Mouse (Mus musculus): ENCODE data around the gene Dhtkd1. TPM values are rescaled to one million over a fixed set of nuclear protein-coding genes. Genes with fewer than 3 reads are reported as not detected.
"Not testable (repeated sequence)": the region's sequence is repeated elsewhere in the genome, so short reads cannot be mapped to it uniquely, and the experiment has no call there.

Gene Dhtkd1
- 5.3 TPM in 2 replicates for polyA plus RNA-seq (2015; fragmentation: Nextera tagmentation; extraction: Ambion mirVana)

DNA sequence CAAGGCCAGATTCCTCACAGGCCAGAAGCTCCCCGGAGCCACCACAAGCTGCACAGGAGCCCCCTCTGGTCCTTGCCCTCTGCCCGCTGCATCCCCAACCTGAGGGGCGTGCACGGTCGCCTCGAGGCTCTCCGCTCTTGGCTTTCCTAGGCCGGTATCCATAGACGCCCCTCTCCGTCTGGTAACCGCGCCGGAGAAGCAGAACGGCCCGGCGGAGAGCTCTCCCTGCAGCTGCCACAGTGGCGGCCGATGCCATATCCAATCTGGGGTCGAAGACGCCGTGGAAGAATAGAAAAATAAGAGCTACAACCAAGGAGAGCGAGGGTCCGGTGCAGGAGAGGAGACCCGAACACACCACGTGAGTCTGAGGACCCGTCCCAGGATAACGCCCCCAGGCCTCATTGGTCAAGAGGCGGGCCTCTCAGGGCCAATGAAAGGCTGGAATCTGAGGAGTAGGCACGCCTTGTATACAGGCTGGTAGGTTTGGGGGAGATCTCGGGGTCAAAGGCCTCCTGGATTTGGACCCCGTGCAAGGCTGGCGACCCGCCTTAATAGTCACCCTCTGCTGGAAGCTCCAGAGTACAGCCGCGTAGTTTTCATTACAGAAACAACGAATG lies at the start of gene Dhtkd1:
Dhtkd1 (minus strand) TSS at position 377 of the 617 bp plus-strand sequence.
- Histone ChIP-seq H3K9ac (replicated peaks) (peak within 1 kb of the TSS; percentile 82), H3K27ac (ENCODE audit: low read depth) (peak within 1 kb of the TSS; percentile 94), H3K36me3 (replicated peaks; ENCODE audit: insufficient read depth, low read length) (no peaks in the 10 kb centered on the region), H3K9me3 (ENCODE audit: low read length) (no peaks in the 10 kb centered on the region), H3K4me1 (ENCODE audit: insufficient read depth) (peaks cover 7% of the 10 kb centered on the region), H3K4me3 (ENCODE audit: low read depth, low read length) (peak within 1 kb of the TSS; percentile 69), H3K27me3 (ENCODE audit: insufficient read depth, low read length) (no peaks in the 10 kb centered on the region), H3K4me2 (ENCODE audit: low read depth, low read length) (peak within 1 kb of the TSS; percentile 83)
- peak; percentile 77 for DNase-seq
- WGBS (ENCODE audit: insufficient replicate concordance): 1% methylated on average over 36 of the region's 36 CpGs
- peak; percentile 96 for ATAC-seq
- TF ChIP-seq CTCF (IDR thresholded peaks at IDR 0.05; ENCODE audit: low read depth): peak; percentile 38; the same call in 1 of the 2 replicates
- peak; percentile 77 for TF ChIP-seq EP300 (IDR thresholded peaks at IDR 0.05; ENCODE audit: low read depth)

GRCm38 (mm10) chr2:5977532-5977931 lies 34.9 kb upstream of the Dhtkd1 start:
- H3K4me2 ChIP-seq (ENCODE audit: low read depth, low read length): no peak overlapping the region

GRCm38 (mm10) chr2:5970629-5971028 lies 28.0 kb upstream of the Dhtkd1 start:
- H3K9me3 ChIP-seq (ENCODE audit: low read length); H3K36me3 ChIP-seq (replicated peaks; ENCODE audit: insufficient read depth, low read length); H3K4me2 ChIP-seq (ENCODE audit: low read depth, low read length); H3K9ac ChIP-seq (replicated peaks); ATAC-seq; DNase-seq; H3K27me3 ChIP-seq (ENCODE audit: insufficient read depth, low read length); H3K27ac ChIP-seq (ENCODE audit: low read depth); H3K4me1 ChIP-seq (ENCODE audit: insufficient read depth); H3K4me3 ChIP-seq (ENCODE audit: low read depth, low read length): not testable (repeated sequence)
- 95% methylated on average over 3 of the region's 3 CpGs for WGBS (ENCODE audit: insufficient replicate concordance)
- TF ChIP-seq CTCF (IDR thresholded peaks at IDR 0.05; ENCODE audit: low read depth): 0 out of 2 replicates have a peak, but pooled peaks have one; percentile 14

More at GRCm38 (mm10) chr2:5977532-5977931, 34.9 kb upstream of the Dhtkd1 start:
- no peaks in the 10 kb centered on the region for H3K4me1 ChIP-seq (ENCODE audit: insufficient read depth)
- H3K36me3 ChIP-seq (replicated peaks; ENCODE audit: insufficient read depth, low read length): peaks cover 35% of the 10 kb centered on the region
- no peaks in the 10 kb centered on the region for H3K27me3 ChIP-seq (ENCODE audit: insufficient read depth, low read length)
- no peak overlapping the region for H3K9ac ChIP-seq (replicated peaks)
- H3K9me3 ChIP-seq (ENCODE audit: low read length): no peaks in the 10 kb centered on the region
- no peak overlapping the region for H3K27ac ChIP-seq (ENCODE audit: low read depth)
- ATAC-seq (no peak), DNase-seq (no peak)
- WGBS (ENCODE audit: insufficient replicate concordance): 78% methylated on average over 4 of the region's 4 CpGs
- TF ChIP-seq CTCF (IDR thresholded peaks at IDR 0.05; ENCODE audit: low read depth) (no peak), EP300 (IDR thresholded peaks at IDR 0.05; ENCODE audit: low read depth) (no peak)
- H3K4me3 ChIP-seq (ENCODE audit: low read depth, low read length): no peak overlapping the region

GRCm38 (mm10) chr2:5965972-5966371 lies 23.4 kb upstream of the Dhtkd1 start:
- Histone ChIP-seq H3K9ac (replicated peaks) (no peak overlapping the region), H3K36me3 (replicated peaks; ENCODE audit: insufficient read depth, low read length) (peaks cover 14% of the 10 kb centered on the region), H3K4me2 (ENCODE audit: low read depth, low read length) (no peak overlapping the region), H3K27me3 (ENCODE audit: insufficient read depth, low read length) (no peaks in the 10 kb centered on the region), H3K4me1 (ENCODE audit: insufficient read depth) (no peaks in the 10 kb centered on the region), H3K9me3 (ENCODE audit: low read length) (no peaks in the 10 kb centered on the region), H3K4me3 (ENCODE audit: low read depth, low read length) (no peak overlapping the region), H3K27ac (ENCODE audit: low read depth) (no peak overlapping the region)
- ATAC-seq: no peak
- 76% methylated on average over 3 of the region's 3 CpGs for WGBS (ENCODE audit: insufficient replicate concordance)
- no peak for TF ChIP-seq EP300 (IDR thresholded peaks at IDR 0.05; ENCODE audit: low read depth)
- TF ChIP-seq CTCF (IDR thresholded peaks at IDR 0.05; ENCODE audit: low read depth): no peak
- no peak for DNase-seq

GRCm38 (mm10) chr2:5963729-5964128 lies 21.1 kb upstream of the Dhtkd1 start:
- not testable (repeated sequence) for DNase-seq; H3K27ac ChIP-seq (ENCODE audit: low read depth); H3K4me2 ChIP-seq (ENCODE audit: low read depth, low read length); H3K4me3 ChIP-seq (ENCODE audit: low read depth, low read length); H3K9me3 ChIP-seq (ENCODE audit: low read length); H3K9ac ChIP-seq (replicated peaks); H3K4me1 ChIP-seq (ENCODE audit: insufficient read depth); ATAC-seq; H3K27me3 ChIP-seq (ENCODE audit: insufficient read depth, low read length)
- peaks cover 28% of the 10 kb centered on the region for H3K36me3 ChIP-seq (replicated peaks; ENCODE audit: insufficient read depth, low read length)
- peak; percentile 17; the same call in 1 of the 2 replicates for TF ChIP-seq CTCF (IDR thresholded peaks at IDR 0.05; ENCODE audit: low read depth)
- WGBS (ENCODE audit: insufficient replicate concordance): 85% methylated on average over 4 of the region's 4 CpGs

GRCm38 (mm10) chr2:5962265-5962664 lies 19.7 kb upstream of the Dhtkd1 start:
- H3K4me1 ChIP-seq (ENCODE audit: insufficient read depth): no peaks in the 10 kb centered on the region
- TF ChIP-seq EP300 (IDR thresholded peaks at IDR 0.05; ENCODE audit: low read depth) (no peak), CTCF (IDR thresholded peaks at IDR 0.05; ENCODE audit: low read depth) (no peak)
- no peak overlapping the region for H3K4me3 ChIP-seq (ENCODE audit: low read depth, low read length)
- no peak for DNase-seq
- no peak overlapping the region for H3K27ac ChIP-seq (ENCODE audit: low read depth)
- H3K9ac ChIP-seq (replicated peaks): no peak overlapping the region
- no peaks in the 10 kb centered on the region for H3K9me3 ChIP-seq (ENCODE audit: low read length)
- no peak overlapping the region for H3K4me2 ChIP-seq (ENCODE audit: low read depth, low read length)
- WGBS (ENCODE audit: insufficient replicate concordance): 82% methylated on average over 2 of the region's 2 CpGs
- no peaks in the 10 kb centered on the region for H3K27me3 ChIP-seq (ENCODE audit: insufficient read depth, low read length)
- ATAC-seq: no peak
- H3K36me3 ChIP-seq (replicated peaks; ENCODE audit: insufficient read depth, low read length): peaks cover 41% of the 10 kb centered on the region
